ENCODE assay signal across 10 mouse cellular contexts in the genomic region with DNA sequence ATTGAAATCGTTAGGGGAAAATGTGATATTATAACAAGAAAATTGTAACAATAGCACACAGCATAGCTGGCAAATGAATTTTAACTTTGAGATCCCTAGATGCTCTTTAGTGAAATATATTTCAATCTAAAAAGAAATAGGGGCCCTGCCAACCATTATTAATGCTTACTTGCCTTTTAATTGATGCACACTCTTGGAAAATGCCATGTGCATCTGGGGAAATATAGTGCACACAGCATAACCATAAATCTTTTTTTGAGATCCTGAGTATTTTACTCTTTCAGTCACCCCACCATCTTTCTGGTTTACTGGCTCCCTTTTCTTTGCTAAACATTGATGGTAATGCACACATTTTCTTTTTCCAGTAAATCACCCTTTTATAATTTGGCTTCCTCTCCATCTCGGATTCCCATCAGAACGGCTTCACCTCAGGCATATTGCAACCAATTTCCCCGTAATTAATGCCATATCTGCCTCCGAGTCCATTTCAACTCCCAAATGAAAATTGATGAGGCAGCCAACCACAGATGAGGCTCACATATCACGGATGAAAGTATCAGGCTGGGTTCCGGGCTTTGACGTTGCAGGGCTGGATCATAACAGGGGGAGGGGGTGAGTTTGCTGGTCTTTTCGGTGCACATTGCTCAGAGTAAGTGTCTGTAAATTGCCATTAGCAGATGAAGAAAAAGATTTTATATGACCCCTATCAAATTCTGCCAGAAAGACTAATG. TPM values are rescaled to one million over a fixed set of nuclear protein-coding genes. Genes with fewer than 3 reads are reported as not detected.
A peak's percentile ranks its signal among the peaks of the same experiment; 100 is the strongest.
DNase-seq lines count a peak whose midpoint lies in the region; ATAC-seq lines count a peak whose summit lies in the region.
"Had no signal": no experiment of that assay in that cellular context is flagged by ENCODE, and none has a peak within 500 bp of the region (broad histone marks: within the 10 kb centered on the region; RNA-seq: fewer than 3 reads in every experiment).

No protein-coding gene starts in this region.

- H3K27ac ChIP-seq in embryonic facial prominence, embryonic 15.5 days (replicated peaks) = no peak overlapping the region
- no peak overlapping the region for H3K27ac ChIP-seq in limb, embryonic 15.5 days

- intact Hi-C loops in left cerebral cortex, postnatal 4 days (cut with DNase I) = no loop called here
- intact Hi-C loops in left cerebral cortex, postnatal 14 days (cut with DNase I) = no loop called here

- no peaks in the 10 kb centered on the region for H3K36me3 ChIP-seq in embryonic facial prominence, embryonic 15.5 days
- H3K36me3 ChIP-seq in limb, embryonic 15.5 days = no peaks in the 10 kb centered on the region

- no peaks in the 10 kb centered on the region for H3K27me3 ChIP-seq in embryonic facial prominence, embryonic 15.5 days
- H3K27me3 ChIP-seq in limb, embryonic 15.5 days = no peaks in the 10 kb centered on the region
- H3K27me3 ChIP-seq: CH12.LX had no signal

- H3K4me2 ChIP-seq in embryonic facial prominence, embryonic 15.5 days (replicated peaks) = peak overlapping the region; percentile 34
- 0 out of 2 replicates have a peak overlapping the region, but pooled peaks have one; percentile 4 for H3K4me2 ChIP-seq in limb, embryonic 15.5 days

- H3K4me3 ChIP-seq in embryonic facial prominence, embryonic 15.5 days (replicated peaks) = no peak overlapping the region; the same call in 1 of the 2 replicates
- no peak overlapping the region for H3K4me3 ChIP-seq in limb, embryonic 15.5 days

- H3K4me1 ChIP-seq in embryonic facial prominence, embryonic 15.5 days = no peaks in the 10 kb centered on the region; the same call in 1 of the 2 replicates
- peaks cover 7% of the 10 kb centered on the region; the same call in 1 of the 2 replicates for H3K4me1 ChIP-seq in limb, embryonic 15.5 days

- no peaks in the 10 kb centered on the region for H3K9me3 ChIP-seq in embryonic facial prominence, embryonic 15.5 days (replicated peaks)
- H3K9me3 ChIP-seq in limb, embryonic 15.5 days = no peaks in the 10 kb centered on the region

- no peak overlapping the region for H3K9ac ChIP-seq in embryonic facial prominence, embryonic 15.5 days
- no peak overlapping the region for H3K9ac ChIP-seq in limb, embryonic 15.5 days

- DNase-seq in left cerebral cortex, postnatal 4 days = peak; percentile 23
- DNase-seq in left cerebral cortex, postnatal 14 days (ENCODE audit: low spot score in 2 of 2) = no peak
- peak; percentile 5 for DNase-seq in retina, postnatal 7 days (ENCODE audit: low read depth, low spot score)
- DNase-seq in urinary bladder, postnatal 14 days (ENCODE audit: low spot score) = no peak
- no peak for DNase-seq in lung, postnatal 36 days
- DNase-seq: right cerebral cortex, postnatal 25 days had no signal

- 22% methylated on average over 9 of the region's 9 CpGs for WGBS in embryonic facial prominence, embryonic 15.5 days
- WGBS in limb, embryonic 15.5 days = 25% methylated on average over 9 of the region's 9 CpGs

- ATAC-seq in embryonic facial prominence, embryonic 15.5 days (ENCODE audit: insufficient number of reproducible peaks, low FRiP score, low TSS enrichment, low read depth) = peak; percentile 39; the same call in 1 of the 2 replicates
- no peak for ATAC-seq in limb, embryonic 15.5 days (ENCODE audit: insufficient number of reproducible peaks, low FRiP score, low TSS enrichment, low read depth)

RNA-seq across cellular contexts. Expression of a gene that starts 28.8 kb away (rescaled TPM):
- 1 to 10 TPM in 1 of 2 experiments, under 1 TPM in 1; 0.77 to 1.7 TPM for total RNA-seq in left cerebral cortex, postnatal 4 days (2021)
- total RNA-seq in left cerebral cortex, postnatal 14 days (2021) = under 1 TPM in 1 of 2 experiments, not detected in 1; 0.23 TPM
- polyA plus RNA-seq in embryonic facial prominence, embryonic 15.5 days (2015; fragmentation: Nextera tagmentation; extraction: Ambion mirVana) = 1.4 and 2.3 TPM in 2 replicates
- not detected in 2 replicates for polyA plus RNA-seq in limb, embryonic 15.5 days (2015; fragmentation: Nextera tagmentation; extraction: Ambion mirVana)
- total RNA-seq: CH12.LX had no signal
- polyA plus RNA-seq: liver, embryonic 16.5 days had no signal

Comparison
In these comparisons a context has a peak if more than half of its experiments do, and no peak if none do; other contexts are left out.
1. DNase-seq: peak in left cerebral cortex, postnatal 4 days (single experiment) and retina, postnatal 7 days (single experiment); none in left cerebral cortex, postnatal 14 days (0 of 2), urinary bladder, postnatal 14 days (single experiment) and lung, postnatal 36 days (single experiment).